Mouse (Mus musculus): ENCODE data around the gene Srrd. TPM values are rescaled to one million over a fixed set of nuclear protein-coding genes. Genes with fewer than 3 reads are reported as not detected.
"Not testable (repeated sequence)": the region's sequence is repeated elsewhere in the genome, so short reads cannot be mapped to it uniquely, and the experiment has no call there.

The Srrd gene
- total RNA-seq, 2 experiments from 2014 or later: 8.4 to 9.4 TPM

GRCm38 (mm10) chr5:112324637-112325545 is 17.9 kb downstream of the Srrd start:
- intact Hi-C loops (cut with DNase I): no loop called here
- peak in 1 of 2 experiments; percentile 36 for DNase-seq

- DNase-seq: no peak
- intact Hi-C loops (cut with DNase I): loop anchor here (2.0 kb wide), 1 partner anchor 44 kb away; no protein-coding TSS in a partner anchor
Measured at GRCm38 (mm10) chr5:112323246-112323645, 19.6 kb downstream of the Srrd start.

GRCm38 (mm10) chr5:112321376-112321775 is 21.5 kb downstream of the Srrd start:
- intact Hi-C loops (cut with DNase I): no loop called here
- DNase-seq: no peak

- intact Hi-C loops (cut with DNase I): no loop called here
- DNase-seq: peak in 1 of 2 experiments; percentile 28
Measured at GRCm38 (mm10) chr5:112320936-112321335, 21.9 kb downstream of the Srrd start.

GRCm38 (mm10) chr5:112320379-112320778 is 22.5 kb downstream of the Srrd start:
- no peak for DNase-seq

GRCm38 (mm10) chr5:112319343-112319742 is 23.5 kb downstream of the Srrd start:
- DNase-seq; intact Hi-C loops (cut with DNase I): not testable (repeated sequence)

More at GRCm38 (mm10) chr5:112320379-112320778, 22.5 kb downstream of the Srrd start:
- intact Hi-C loops (cut with DNase I): no loop called here

GRCm38 (mm10) chr5:112317328-112317727 is 25.5 kb downstream of the Srrd start:
- DNase-seq: peak; percentile 52 to 54
- intact Hi-C loops (cut with DNase I): no loop called here

- intact Hi-C loops (cut with DNase I): no loop called here
- DNase-seq: no peak
Measured at GRCm38 (mm10) chr5:112316468-112316867, 26.4 kb downstream of the Srrd start.

GRCm38 (mm10) chr5:112313222-112313885 is 29.5 kb downstream of the Srrd start:
- DNase-seq: no peak
- intact Hi-C loops (cut with DNase I): no loop called here

GRCm38 (mm10) chr5:112305842-112306241 is 37.0 kb downstream of the Srrd start:
- intact Hi-C loops (cut with DNase I): no loop called here
- DNase-seq: no peak

- intact Hi-C loops (cut with DNase I): no loop called here
- DNase-seq: no peak
Measured at GRCm38 (mm10) chr5:112302310-112302709, 40.5 kb downstream of the Srrd start.

GRCm38 (mm10) chr5:112301694-112302093 is 41.1 kb downstream of the Srrd start:
- intact Hi-C loops (cut with DNase I): loop anchor here (2.0 kb wide), 1 partner anchor 19 kb away; no protein-coding TSS in a partner anchor
- DNase-seq: no peak

GRCm38 (mm10) chr5:112300721-112301308 is 42.0 kb downstream of the Srrd start:
- intact Hi-C loops (cut with DNase I): loop anchor here (2.0 kb wide), 1 partner anchor 18 kb away; no protein-coding TSS in a partner anchor
- DNase-seq: no peak

GRCm38 (mm10) chr5:112300112-112300511 is 42.7 kb downstream of the Srrd start:
- no peak for DNase-seq
- intact Hi-C loops (cut with DNase I): loop anchor here (2.0 kb wide), 1 partner anchor 17 kb away; no protein-coding TSS in a partner anchor

GRCm38 (mm10) chr5:112299399-112299798 is 43.4 kb downstream of the Srrd start:
- DNase-seq: no peak
- intact Hi-C loops (cut with DNase I): no loop called here

- intact Hi-C loops (cut with DNase I): no loop called here
- DNase-seq: peak; percentile 55 to 64
Measured at GRCm38 (mm10) chr5:112298226-112298988, 44.4 kb downstream of the Srrd start.

GRCm38 (mm10) chr5:112297257-112297656 is 45.6 kb downstream of the Srrd start:
- intact Hi-C loops (cut with DNase I): no loop called here
- DNase-seq: no peak

GRCm38 (mm10) chr5:112296404-112297181 is 46.2 kb downstream of the Srrd start:
- DNase-seq: no peak
- intact Hi-C loops (cut with DNase I): no loop called here

- no peak for DNase-seq
- intact Hi-C loops (cut with DNase I): no loop called here
Measured at GRCm38 (mm10) chr5:112295564-112295963, 47.3 kb downstream of the Srrd start.
